Comparison of ENCODE assay signal across 13 mouse cellular contexts in the genomic region with DNA sequence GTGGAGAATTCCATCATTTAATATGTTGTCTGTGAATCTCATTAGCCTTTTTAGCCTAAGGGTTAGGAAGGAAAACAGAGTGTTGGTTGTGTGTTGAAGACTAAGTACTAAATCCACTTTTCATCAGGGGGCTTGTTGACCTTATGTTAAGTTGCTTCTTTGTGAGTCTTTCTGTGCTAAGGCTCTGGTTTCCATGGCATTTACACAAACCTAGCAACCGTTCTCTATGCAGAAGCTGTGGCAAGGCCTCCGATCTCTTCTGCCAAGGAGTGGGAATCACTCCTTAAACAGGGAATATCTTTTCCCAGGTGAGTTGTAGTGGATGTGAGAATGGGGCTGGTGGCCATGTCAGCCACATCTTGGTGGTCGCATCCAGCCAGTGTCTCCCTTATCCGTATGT.
"Had no signal": no experiment of that assay in that cellular context is flagged by ENCODE, and none has a peak within 500 bp of the region (broad histone marks: within the 10 kb centered on the region; RNA-seq: fewer than 3 reads in every experiment).

No protein-coding gene starts in this region.

- ATAC-seq: hindbrain, embryonic 16.5 days; lung, postnatal 0 days had no signal

- H3K9me3 ChIP-seq: liver, embryonic 15.5 days; neural tube, embryonic 12.5 days; stomach, embryonic 15.5 days had no signal

- H3K27ac ChIP-seq: kidney, postnatal 0 days; liver, embryonic 15.5 days; neural tube, embryonic 12.5 days; stomach, embryonic 15.5 days had no signal

- H3K9ac ChIP-seq: liver, embryonic 15.5 days; neural tube, embryonic 12.5 days; stomach, embryonic 15.5 days had no signal

- H3K4me1 ChIP-seq: liver, embryonic 15.5 days; neural tube, embryonic 12.5 days; stomach, embryonic 15.5 days had no signal

- H3K4me2 ChIP-seq: liver, embryonic 11.5 days; liver, embryonic 15.5 days; neural tube, embryonic 12.5 days; stomach, embryonic 15.5 days had no signal

- H3K27me3 ChIP-seq: liver, embryonic 15.5 days; stomach, embryonic 15.5 days had no signal

- H3K4me3 ChIP-seq: liver, embryonic 15.5 days; neural tube, embryonic 12.5 days; stomach, embryonic 15.5 days had no signal

- DNase-seq: kidney, adult 11 months; kidney, adult 9 months; kidney, postnatal 36 days; lung, adult 2 months; lung, postnatal 36 days; right cerebral cortex, postnatal 14 days had no signal

- H3K36me3 ChIP-seq: liver, embryonic 15.5 days; neural tube, embryonic 12.5 days; stomach, embryonic 15.5 days had no signal
